Mouse (Mus musculus) hindbrain, embryonic 13.5 days (tissue): ENCODE measurements around the gene Gucy2c. TPM values are rescaled to one million over a fixed set of nuclear protein-coding genes. Genes with fewer than 3 reads are reported as not detected.

ENCODE experiments used
- microRNA-seq: library from miRNA; unstranded; fragments of <30 nt; microRNA quantifications from one replicate; pipeline ENCODE4, GENCODE M21; 2016
- polyA plus RNA-seq: library from polyadenylated mRNA; unstranded; fragments of >200 nt; fragmentation: Nextera tagmentation; extraction: Ambion mirVana; gene quantifications from 2 replicates; pipeline ENCODE4 v1.2.1, GENCODE M21; 2015

The Gucy2c gene
- polyA plus RNA-seq, 1 experiment from 2014 or later, result 0.09 TPM

Small RNAs within 50 kb of the gene (microRNA-seq; reads per million reads assigned to microRNA genes)
- gene Gm44364, result not detected

Other genes starting within 250 kb of the Gucy2c start
- 1.4 and 1.8 TPM in 2 replicates for gene Plbd1, start 119.8 kb downstream of the Gucy2c start, polyA plus RNA-seq
- gene Hist4h4, start 22.6 kb upstream of the Gucy2c start, polyA plus RNA-seq, result 0.65 and 0.90 TPM in 2 replicates
- gene H2afj, start 26.5 kb upstream of the Gucy2c start, polyA plus RNA-seq, result 116 and 125 TPM in 2 replicates
- 1.5 and 2.8 TPM in 2 replicates for gene BC049715, start 45.9 kb upstream of the Gucy2c start, polyA plus RNA-seq
- gene Wbp11, start 46.5 kb upstream of the Gucy2c start, polyA plus RNA-seq, result 80.1 and 82.5 TPM in 2 replicates
- gene Smco3, start 53.7 kb upstream of the Gucy2c start, polyA plus RNA-seq, result 0.19 and 0.66 TPM in 2 replicates
- 0.13 and 0.39 TPM in 2 replicates for gene Art4, start 76.0 kb upstream of the Gucy2c start, polyA plus RNA-seq
- 13.6 and 16.2 TPM in 2 replicates for gene Mgp, start 94.1 kb upstream of the Gucy2c start, polyA plus RNA-seq
- not detected in 2 replicates for gene Erp27, start 140.4 kb upstream of the Gucy2c start, polyA plus RNA-seq
- not detected in 2 replicates for gene Pde6h, start 142.1 kb upstream of the Gucy2c start, polyA plus RNA-seq
- gene Arhgdib, start 160.1 kb upstream of the Gucy2c start, polyA plus RNA-seq, result 16.7 and 19.2 TPM in 2 replicates